Mouse (Mus musculus): ENCODE measurements around the gene Arhgef28.

GRCm38 (mm10) chr13:98030959-98031641 is 175.1 kb downstream of the Arhgef28 start:
- TF ChIP-seq CTCF (IDR thresholded peaks at IDR 0.05; ENCODE audit: control insufficient read depth, insufficient read depth, insufficient read length) (peak; percentile 49), USF1 (IDR thresholded peaks at IDR 0.05; ENCODE audit: low read depth) (no peak), MYOG (IDR thresholded peaks at IDR 0.05; ENCODE audit: control insufficient read depth, extremely low read depth, insufficient read length) (no peak), MYOD1 (IDR thresholded peaks at IDR 0.05; ENCODE audit: control insufficient read depth, insufficient read length, low read depth) (no peak)

Data from C2C12 (cell line).